Comparison of ENCODE assay signal across 8 mouse cellular contexts in the genomic region with DNA sequence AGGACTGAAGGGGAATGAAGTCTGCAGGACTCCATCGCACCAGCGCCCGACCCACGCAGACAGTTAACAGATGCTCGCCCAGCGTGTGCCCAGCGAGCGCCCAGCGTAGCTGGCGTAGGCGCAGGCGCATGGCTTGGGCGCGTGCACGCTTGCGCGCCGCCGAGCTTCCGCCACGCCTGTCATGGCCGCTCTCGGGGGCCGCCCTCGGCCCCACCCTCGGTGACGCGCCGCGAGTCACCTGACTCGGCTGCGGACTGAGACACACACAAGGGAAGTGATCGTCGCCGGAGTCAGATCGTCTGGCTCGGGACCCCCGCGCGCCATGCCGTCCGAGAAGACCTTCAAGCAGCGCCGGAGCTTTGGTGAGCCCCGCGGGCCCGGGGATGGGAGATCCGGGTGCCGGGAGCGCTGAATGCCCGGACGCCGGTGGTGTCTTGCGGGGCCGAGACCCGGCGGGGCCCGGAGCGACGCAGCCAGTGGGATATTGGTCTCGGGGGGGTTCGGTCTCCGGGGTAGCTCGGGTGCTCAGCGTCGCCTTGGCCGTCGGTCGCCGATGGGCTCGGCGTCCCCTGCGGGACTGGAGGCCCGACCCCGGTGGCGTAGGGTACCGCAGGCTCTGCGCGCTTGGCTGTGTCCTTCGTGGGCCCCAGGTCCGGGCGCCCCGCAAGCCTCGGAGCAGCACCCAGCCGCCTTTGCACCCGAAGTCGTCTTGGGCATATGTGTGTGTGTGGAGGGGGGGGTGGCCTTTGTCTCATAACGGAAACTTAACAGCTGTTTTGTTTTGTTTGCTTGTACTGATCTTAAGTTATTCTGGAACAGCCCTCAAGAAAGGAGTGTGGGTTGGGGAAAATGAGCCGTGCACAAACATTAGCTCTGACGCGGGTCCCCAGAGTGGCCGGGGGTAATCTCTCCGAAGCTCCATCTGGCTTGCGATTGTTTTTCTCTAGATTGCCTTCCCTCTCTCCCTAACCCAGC. TPM values are rescaled to one million over a fixed set of nuclear protein-coding genes. Genes with fewer than 3 reads are reported as not detected.
DNase-seq lines count a peak whose midpoint lies in the region; ATAC-seq and TF ChIP-seq lines count a peak whose summit lies in the region.

Gene Map1lc3b, plus strand, starts transcription at position 159 of the 975 bp plus-strand sequence.

- H3K4me3 ChIP-seq in G1E (ENCODE audit: low read depth, low read length): peak within 1 kb of the TSS; percentile 96
- H3K4me3 ChIP-seq in forebrain, postnatal 0 days (ENCODE audit: low read depth, low read length): peak within 1 kb of the TSS; percentile 83
- H3K4me3 ChIP-seq in lung, embryonic 15.5 days: peak within 1 kb of the TSS; percentile 97

- peak; percentile 17 for ATAC-seq in G1E (ENCODE audit: extremely low read depth, insufficient number of reproducible peaks, low FRiP score, poor library complexity, severe bottlenecking)
- ATAC-seq in forebrain, postnatal 0 days: peak; percentile 85
- peak; percentile 85 for ATAC-seq in lung, embryonic 15.5 days (ENCODE audit: borderline replicate concordance, extremely low read depth, low FRiP score, low TSS enrichment)

- H3K27ac ChIP-seq in forebrain, postnatal 0 days (ENCODE audit: low read depth, low read length): peak within 1 kb of the TSS; percentile 87
- peak within 1 kb of the TSS; percentile 61 for H3K27ac ChIP-seq in lung, embryonic 15.5 days

- no peaks in the 10 kb centered on the region for H3K9me3 ChIP-seq in G1E (replicated peaks)
- H3K9me3 ChIP-seq in forebrain, postnatal 0 days (ENCODE audit: low read length): no peaks in the 10 kb centered on the region
- H3K9me3 ChIP-seq in lung, embryonic 15.5 days: no peaks in the 10 kb centered on the region

- WGBS in forebrain, postnatal 0 days: 2% methylated on average over 94 of the region's 94 CpGs
- under 1% methylated on average over 62 of the region's 94 CpGs for WGBS in lung, embryonic 15.5 days

- TF ChIP-seq CTCF in G1E (IDR thresholded peaks at IDR 0.05; ENCODE audit: low read depth, low read length): no peak
- TF ChIP-seq CTCF in forebrain, postnatal 0 days (IDR thresholded peaks at IDR 0.05; ENCODE audit: low read depth): no peak

- no peaks in the 10 kb centered on the region for H3K27me3 ChIP-seq in G1E (ENCODE audit: insufficient read depth, low read length)
- no peaks in the 10 kb centered on the region for H3K27me3 ChIP-seq in forebrain, postnatal 0 days (ENCODE audit: insufficient read depth, low read length)
- no peaks in the 10 kb centered on the region for H3K27me3 ChIP-seq in lung, embryonic 15.5 days

- peak within 1 kb of the TSS; percentile 89 for H3K9ac ChIP-seq in forebrain, postnatal 0 days
- H3K9ac ChIP-seq in lung, embryonic 15.5 days: peak within 1 kb of the TSS; percentile 90

- H3K4me2 ChIP-seq in forebrain, postnatal 0 days (ENCODE audit: low read depth): peak within 1 kb of the TSS; percentile 86
- peak within 1 kb of the TSS; percentile 84 for H3K4me2 ChIP-seq in lung, embryonic 15.5 days

- peak; percentile 86 for DNase-seq in G1E (ENCODE audit: low spot score)
- peak; percentile 93 to 99 for DNase-seq in cerebellum, adult 18-20 months
- peak; percentile 99 for DNase-seq in forebrain, postnatal 0 days
- DNase-seq in heart, postnatal 4 days: peak; percentile 97
- peak; percentile 93 to 96 for DNase-seq in layer of hippocampus, adult 8-10 months (ENCODE audit: low spot score in 2 of 2)
- DNase-seq in ovary, adult 18-20 months (ENCODE audit: low spot score): peak; percentile 91
- DNase-seq in thymus, postnatal 0 days (ENCODE audit: low spot score): peak; percentile 95

- peaks cover 41% of the 10 kb centered on the region for H3K4me1 ChIP-seq in G1E (ENCODE audit: insufficient read depth, low read depth, low read length)
- peaks cover 18% of the 10 kb centered on the region for H3K4me1 ChIP-seq in forebrain, postnatal 0 days (ENCODE audit: insufficient read depth)
- peaks cover 34% of the 10 kb centered on the region for H3K4me1 ChIP-seq in lung, embryonic 15.5 days

- H3K36me3 ChIP-seq in G1E (replicated peaks): peaks cover 38% of the 10 kb centered on the region
- H3K36me3 ChIP-seq in forebrain, postnatal 0 days (ENCODE audit: insufficient read depth): peaks cover 17% of the 10 kb centered on the region
- peaks cover 14% of the 10 kb centered on the region for H3K36me3 ChIP-seq in lung, embryonic 15.5 days

RNA-seq across cellular contexts. Expression of gene Map1lc3b, which starts in this region (rescaled TPM):
- 91.3 and 109 TPM in 2 replicates for total RNA-seq in G1E (2014; fragmentation: Nextera tagmentation)
- 158 and 159 TPM in 2 replicates for total RNA-seq in G1E (2017)
- 50.6 and 54.4 TPM in 2 replicates for polyA plus RNA-seq in G1E (2012)
- 262 and 284 TPM in 2 replicates for total RNA-seq in forebrain, postnatal 0 days (2014; rRNA removed)
- 386 and 390 TPM in 2 replicates for polyA plus RNA-seq in forebrain, postnatal 0 days (2015; fragmentation: Nextera tagmentation; extraction: Ambion mirVana)
- total RNA-seq in heart, postnatal 4 days (2021): 100 to 1,000 TPM; 130 to 135 TPM
- total RNA-seq in layer of hippocampus, adult 8-10 months (2022): 100 to 1,000 TPM; 143 to 187 (median 172) TPM
- polyA plus RNA-seq in lung, embryonic 15.5 days (2015; fragmentation: Nextera tagmentation; extraction: Ambion mirVana): 199 and 200 TPM in 2 replicates
- polyA plus RNA-seq in thymus, postnatal 0 days (2015; fragmentation: Nextera tagmentation; extraction: Ambion mirVana): 325 and 329 TPM in 2 replicates

Comparison
In these comparisons a context has a peak if more than half of its experiments do, and no peak if none do; other contexts are left out.
1. Peak in every context shown above with its lines: DNase-seq, ATAC-seq, H3K4me3 ChIP-seq and H3K27ac ChIP-seq.
2. ATAC-seq: peak in every context shown above with its lines; median percentile 85 in forebrain, postnatal 0 days; 85 in lung, embryonic 15.5 days; 17 in G1E.